Mouse (Mus musculus) Patski (cell line): ENCODE results near the gene Atm. TPM values are rescaled to one million over a fixed set of nuclear protein-coding genes. Genes with fewer than 3 reads are reported as not detected.
A peak's percentile ranks its signal among the peaks of the same experiment; 100 is the strongest.

Source experiments
- ATAC-seq: fragments of 100-300 bp; one replicate; pipeline ENCODE4 v1.8.0; 2021
- CTCF ChIA-PET: fragments of 350-600 bp; sonication (Branson Sonifier 250); formaldehyde crosslinking; loops from one replicate; lab custom pipeline; 2022; ENCODE audit warnings: inconsistent platforms; lab: Charles Lee
- POLR2A ChIA-PET: fragments of 350-600 bp; sonication (Branson Sonifier 250); formaldehyde crosslinking; loops from one replicate; lab custom pipeline; 2022; ENCODE audit warnings: antibody characterized with exemption, inconsistent platforms; lab: Charles Lee
- DNase-seq: peaks from one replicate; pipeline ENCODE4 v3.0.0-alpha.2; 2011; ENCODE audit warnings: low read depth, low spot score
- H3K27me3 ChIP-seq: fragments of 371-371 bp; one replicate; pipeline ENCODE4 v1.5.1; 2021
- CTCF ChIP-seq: fragments of 100-300 bp; IDR thresholded peaks from one replicate; pipeline ENCODE4 v1.5.1; 2021
- in situ Hi-C: fragments of 300-500 bp; cut with MboI; formaldehyde crosslinking; loops from 3 replicates; pipeline ENCODE4 v1.11.1; 2018; ENCODE audit warnings: low pct_unique_long_range_greater_than_20kb, mixed read lengths
- polyA plus RNA-seq: library from polyadenylated mRNA; unstranded; gene quantifications from one replicate; pipeline ENCODE4 v1.2.3, GENCODE M21; 2021

The Atm gene
- polyA plus RNA-seq, 1 experiment from 2014 or later = 16.9 TPM

DNA sequence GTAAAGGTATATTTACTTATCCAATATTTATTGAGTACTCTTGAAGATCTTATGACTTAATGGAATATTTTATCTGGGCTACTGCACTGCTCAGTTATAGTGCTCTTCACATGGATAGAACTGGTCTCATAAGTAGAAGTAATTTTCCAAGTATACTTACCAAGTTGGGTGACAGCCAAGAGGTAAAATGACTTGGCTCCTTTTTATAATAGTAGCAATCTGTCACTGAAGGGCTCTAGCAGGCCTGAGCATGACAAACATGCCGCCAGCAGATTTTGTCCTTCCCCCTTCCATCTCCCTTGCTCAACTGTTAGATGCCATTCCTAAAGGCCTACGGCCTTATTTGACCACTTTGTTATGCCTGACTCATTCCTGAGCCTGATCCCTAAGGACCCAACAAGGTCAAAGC lies 127.6 kb downstream of the Atm start:
- no peaks in the 10 kb centered on the region for H3K27me3 ChIP-seq
- CTCF ChIA-PET = no interaction called here
- no peak for DNase-seq
- POLR2A ChIA-PET = no interaction called here
- ATAC-seq = no peak
- no peak for TF ChIP-seq CTCF
- in situ Hi-C loops = no loop called here

GRCm38 (mm10) chr9:53408548-53408947 lies 128.0 kb downstream of the Atm start:
- ATAC-seq (no peak), DNase-seq (no peak)
- no peaks in the 10 kb centered on the region for H3K27me3 ChIP-seq
- CTCF ChIA-PET = interaction anchor here (1.3 kb wide), 1 partner anchor 10 kb away, joined by 5 read pairs; no protein-coding TSS in a partner anchor
- no peak for TF ChIP-seq CTCF
- POLR2A ChIA-PET = no interaction called here
- in situ Hi-C loops = no loop called here

DNA sequence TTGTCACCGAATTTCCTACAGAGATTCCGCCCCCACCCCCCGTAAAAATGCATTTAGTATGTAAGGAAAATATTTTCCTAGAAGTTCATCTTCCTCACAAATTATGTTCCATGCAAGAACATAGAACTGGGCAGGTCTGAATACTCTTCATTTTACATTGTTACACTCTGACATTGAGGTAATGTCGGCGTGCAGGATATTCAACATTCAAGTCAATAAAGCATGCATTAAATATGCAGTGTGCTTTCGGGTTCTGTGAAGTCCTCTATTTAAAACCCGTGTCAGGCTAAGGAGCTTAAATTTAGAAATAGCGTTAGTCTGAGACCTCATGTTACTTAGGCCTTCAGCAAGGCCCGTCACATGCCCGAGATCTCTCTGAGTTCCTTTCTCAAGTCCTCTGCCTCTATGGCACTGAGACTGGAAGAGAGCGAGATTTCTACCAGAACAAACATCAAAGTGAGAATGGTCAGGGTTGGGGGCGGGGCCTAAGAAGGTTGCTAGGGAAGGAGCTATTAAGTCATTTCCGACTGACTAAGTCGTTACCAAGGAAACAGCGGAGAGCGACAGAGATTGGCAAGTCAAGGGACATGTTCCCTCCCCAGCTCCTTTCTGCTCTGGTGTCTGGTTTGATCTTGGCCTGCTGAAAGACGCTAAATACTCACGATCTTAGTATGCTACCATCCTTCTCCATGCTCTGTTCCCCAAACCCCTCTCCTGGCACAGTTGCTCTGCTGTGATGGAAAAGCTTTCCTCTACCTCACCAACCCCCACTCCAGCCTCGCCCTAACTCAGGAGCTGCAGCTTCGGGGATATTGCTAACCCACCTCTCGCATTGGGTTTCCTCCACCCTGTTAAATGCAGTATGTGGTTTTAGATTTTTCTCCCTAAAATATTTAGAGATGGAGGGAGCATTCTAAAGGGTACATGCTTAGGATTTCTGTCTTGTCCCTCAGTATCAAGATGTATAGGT lies 131.5 kb downstream of the Atm start:
- TF ChIP-seq CTCF = no peak
- in situ Hi-C loops = no loop called here
- no peaks in the 10 kb centered on the region for H3K27me3 ChIP-seq
- DNase-seq = no peak
- POLR2A ChIA-PET = no interaction called here
- no peak for ATAC-seq
- CTCF ChIA-PET = no interaction called here

DNA sequence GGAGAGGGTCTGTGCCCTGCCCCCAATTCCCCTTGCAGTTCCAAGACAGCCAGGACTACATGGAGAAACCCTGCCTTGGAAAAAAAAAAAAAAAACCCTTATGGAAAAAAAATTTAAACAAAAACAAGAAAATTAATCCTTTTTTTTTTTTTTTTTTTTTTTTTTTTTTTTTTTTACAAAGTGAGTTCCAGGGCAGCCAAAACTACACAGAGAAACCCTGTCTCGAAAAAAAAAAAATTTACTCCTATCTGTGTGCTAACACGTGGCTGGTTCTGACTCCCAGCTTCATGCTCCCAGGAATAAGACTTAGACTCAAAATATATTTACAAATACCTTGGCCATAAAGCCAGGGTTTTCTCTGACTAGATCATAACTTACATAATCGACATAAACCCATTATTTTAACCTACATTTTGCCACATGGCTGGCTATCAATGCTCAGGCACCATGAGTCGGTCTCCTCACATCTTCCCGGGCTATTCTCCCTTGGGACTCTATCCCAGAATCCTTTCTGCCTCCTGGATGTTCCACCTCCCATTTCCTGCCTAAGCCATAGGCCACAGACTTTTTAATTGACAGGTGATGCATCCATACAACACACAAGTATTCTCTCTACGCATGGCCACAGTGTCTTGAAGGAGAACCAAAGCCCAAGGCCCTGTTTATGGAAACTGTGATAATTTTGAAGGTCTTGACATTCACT lies 132.3 kb downstream of the Atm start:
- ChIA-PET CTCF (no interaction called here), POLR2A (no interaction called here)
- no peaks in the 10 kb centered on the region for H3K27me3 ChIP-seq
- DNase-seq (no peak), ATAC-seq (no peak)
- no peak for TF ChIP-seq CTCF
- in situ Hi-C loops = no loop called here

DNA sequence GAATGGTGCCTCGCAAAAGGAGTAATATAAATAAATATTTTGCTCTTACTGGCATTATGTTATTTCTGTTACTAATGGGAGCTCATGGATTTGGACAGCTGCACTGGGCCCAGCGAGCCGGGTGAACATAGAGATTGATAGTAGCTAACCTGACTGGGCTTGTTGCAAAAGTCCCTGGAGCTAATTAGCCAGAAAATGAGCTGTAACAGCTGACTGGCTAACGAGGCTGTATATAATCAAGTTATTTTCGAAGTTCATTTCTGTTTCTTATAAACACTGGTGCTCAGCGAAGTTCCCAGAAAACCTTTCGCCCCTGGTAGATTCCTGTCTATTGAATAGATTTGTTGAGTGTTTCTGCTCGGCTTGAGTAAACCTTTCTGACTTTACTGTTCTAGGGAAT lies 133.5 kb downstream of the Atm start:
- in situ Hi-C loops = no loop called here
- H3K27me3 ChIP-seq = no peaks in the 10 kb centered on the region
- TF ChIP-seq CTCF = no peak
- ChIA-PET POLR2A (no interaction called here), CTCF (no interaction called here)
- no peak for ATAC-seq
- DNase-seq = no peak

- CTCF ChIA-PET = no interaction called here
- no peaks in the 10 kb centered on the region for H3K27me3 ChIP-seq
- DNase-seq (no peak), ATAC-seq (no peak)
- in situ Hi-C loops = no loop called here
- POLR2A ChIA-PET = no interaction called here
- TF ChIP-seq CTCF = no peak
Observed at GRCm38 (mm10) chr9:53402291-53402711, 134.2 kb downstream of the Atm start, which contains the start of gene 4930550C14Rik. Gene 4930550C14Rik, plus strand, starts transcription at chr9:53402325.

DNA sequence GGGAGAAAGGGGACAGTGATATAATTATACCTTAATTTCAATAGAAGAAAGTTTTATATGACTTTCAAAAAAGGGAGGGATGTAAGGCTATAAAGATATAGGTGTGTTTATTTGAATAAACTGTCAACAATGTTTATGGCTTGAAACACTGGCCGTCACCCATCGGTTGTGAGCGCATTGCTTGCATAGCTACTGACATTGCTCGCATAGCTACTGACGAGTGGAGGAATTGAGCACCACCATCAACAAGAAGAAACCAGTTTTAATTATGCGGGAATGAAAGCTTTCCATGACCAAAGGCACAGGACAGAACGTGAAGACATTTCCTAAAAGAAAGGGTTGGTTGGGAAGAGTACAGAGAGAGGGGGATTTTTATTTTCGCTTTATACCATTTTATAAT lies 135.4 kb downstream of the Atm start:
- ChIA-PET CTCF (no interaction called here), POLR2A (no interaction called here)
- in situ Hi-C loops = no loop called here
- DNase-seq = no peak
- TF ChIP-seq CTCF = no peak
- H3K27me3 ChIP-seq = no peaks in the 10 kb centered on the region
- no peak for ATAC-seq

DNA sequence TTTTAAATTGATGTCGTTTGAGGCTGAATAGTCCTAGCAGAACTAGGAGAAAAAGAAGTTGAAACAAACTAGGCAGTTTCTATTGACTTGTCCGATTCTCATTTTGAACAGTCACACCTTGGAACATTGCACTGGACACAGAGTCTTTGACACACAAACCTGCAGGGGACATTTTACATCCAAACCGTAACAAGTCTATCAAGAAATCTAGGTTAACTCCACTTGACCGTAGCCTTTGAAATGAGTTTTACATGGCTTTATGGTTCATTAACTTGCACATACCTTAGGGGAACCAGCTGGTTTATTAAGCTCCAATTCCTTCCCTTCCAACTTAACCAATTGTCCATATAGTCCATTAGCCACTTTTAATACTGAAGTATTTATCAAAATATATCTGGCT lies 135.8 kb downstream of the Atm start:
- TF ChIP-seq CTCF = no peak
- CTCF ChIA-PET = no interaction called here
- ATAC-seq (no peak), DNase-seq (no peak)
- POLR2A ChIA-PET = no interaction called here
- no peaks in the 10 kb centered on the region for H3K27me3 ChIP-seq
- in situ Hi-C loops = no loop called here

- POLR2A ChIA-PET = no interaction called here
- ATAC-seq = no peak
- DNase-seq = no peak
- H3K27me3 ChIP-seq = no peaks in the 10 kb centered on the region
- in situ Hi-C loops = no loop called here
- TF ChIP-seq CTCF = no peak
- CTCF ChIA-PET = interaction anchor here (1.6 to 2.0 kb wide), 2 partner anchors 8 to 11 kb away, joined by 5 to 6 read pairs; no protein-coding TSS in a partner anchor
Observed at GRCm38 (mm10) chr9:53399537-53399936, 137.0 kb downstream of the Atm start.

GRCm38 (mm10) chr9:53398388-53398700 lies 138.2 kb downstream of the Atm start:
- no peak for DNase-seq
- CTCF ChIA-PET = interaction anchor here (0.8 to 2.0 kb wide), 5 partner anchors 10 to 160 kb away, joined by 3 to 6 read pairs (median 5); no protein-coding TSS in a partner anchor
- POLR2A ChIA-PET = interaction anchor here (0.9 kb wide), 1 partner anchor 148 kb away, joined by 3 read pairs; no protein-coding TSS in a partner anchor
- ATAC-seq = no peak
- peak; percentile 65 for TF ChIP-seq CTCF
- in situ Hi-C loops = no loop called here
- H3K27me3 ChIP-seq = no peaks in the 10 kb centered on the region
